Mouse (Mus musculus) frontal cortex, postnatal 36 days (tissue): ENCODE results near the gene Acer1.

Experiments
- DNase-seq, 2 experiments: peaks; one replicate each; pipeline ENCODE4 v3.0.0; 2022; ENCODE audit warnings: low spot score in 2 of 2

Acer1 gene

DNA sequence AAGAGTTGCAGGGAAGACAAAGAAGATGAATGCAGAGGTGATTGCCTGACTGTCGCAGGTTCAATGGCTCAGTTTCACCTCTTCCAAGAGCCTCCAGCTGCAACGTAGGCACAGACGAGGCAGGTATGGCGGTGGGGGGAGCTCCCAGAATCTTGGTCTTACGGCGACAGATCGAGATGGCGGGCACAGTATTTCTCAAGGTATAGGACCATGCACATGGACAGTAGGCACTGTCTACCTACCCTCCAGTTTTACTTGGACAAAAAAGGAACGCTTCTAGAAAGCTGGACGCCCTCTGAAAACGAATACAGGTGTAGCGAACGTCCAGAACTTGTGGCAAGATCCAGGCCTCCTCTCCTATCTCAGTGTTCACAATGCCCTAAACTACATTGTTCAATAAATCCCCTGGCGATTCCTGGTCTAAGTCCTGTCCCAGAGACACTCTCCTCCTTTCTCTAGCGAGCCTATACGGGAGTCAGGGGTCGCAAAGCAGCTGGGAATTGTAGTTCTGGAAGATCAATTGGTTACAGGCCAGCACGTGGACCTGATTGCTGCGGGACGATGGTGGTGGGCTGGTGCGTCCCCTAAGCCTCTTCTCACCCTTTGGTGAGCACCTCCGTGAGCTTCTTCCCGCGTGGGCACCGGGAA, 7.7 kb upstream of the Acer1 start:
- DNase-seq, result peak in 1 of 2 experiments; percentile 86

DNA sequence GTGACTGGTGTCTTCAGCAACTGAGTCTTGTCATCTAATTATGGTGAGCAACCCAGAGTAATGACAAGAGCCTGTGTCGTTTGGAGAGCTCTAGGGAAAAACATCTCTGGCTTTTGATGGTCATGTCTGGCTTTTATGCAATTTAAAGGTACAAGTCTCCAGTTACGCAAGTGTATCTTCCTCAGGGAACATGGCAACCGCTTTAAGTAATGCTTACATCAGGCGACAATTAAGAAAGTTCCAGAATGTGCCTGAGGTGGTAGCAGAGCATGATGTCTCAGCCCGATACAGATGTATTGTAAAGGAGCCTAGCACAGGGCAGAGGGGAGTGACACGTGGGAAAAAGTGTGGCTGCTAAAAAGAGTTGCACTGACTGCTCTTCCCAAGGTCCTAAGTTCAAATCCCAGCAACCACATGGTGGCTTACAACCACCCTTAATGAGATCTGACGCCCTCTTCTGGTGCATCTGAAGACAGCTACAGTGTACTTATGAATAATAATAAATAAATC, 7.0 kb upstream of the Acer1 start:
- DNase-seq, result no peak

DNA sequence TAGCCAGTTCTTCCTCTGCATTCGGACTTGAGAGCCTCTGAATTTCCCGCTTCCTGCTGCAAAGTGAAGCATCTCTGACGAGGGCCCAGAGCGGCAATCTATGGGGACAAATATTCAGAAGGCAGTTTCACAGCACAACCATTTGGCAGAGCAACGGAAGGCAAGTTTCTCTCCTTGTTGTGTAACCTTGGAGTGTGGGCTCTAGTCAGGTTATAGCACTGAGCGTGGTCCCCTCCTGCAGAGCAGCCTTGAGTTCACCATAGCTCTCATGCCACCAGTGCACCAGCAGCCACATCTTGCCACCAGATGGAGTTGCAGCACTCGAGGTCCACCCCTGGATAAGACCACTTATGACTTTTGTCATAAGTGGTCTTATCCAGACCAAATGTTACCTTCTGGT, 6.5 kb upstream of the Acer1 start:
- DNase-seq, result no peak

DNA sequence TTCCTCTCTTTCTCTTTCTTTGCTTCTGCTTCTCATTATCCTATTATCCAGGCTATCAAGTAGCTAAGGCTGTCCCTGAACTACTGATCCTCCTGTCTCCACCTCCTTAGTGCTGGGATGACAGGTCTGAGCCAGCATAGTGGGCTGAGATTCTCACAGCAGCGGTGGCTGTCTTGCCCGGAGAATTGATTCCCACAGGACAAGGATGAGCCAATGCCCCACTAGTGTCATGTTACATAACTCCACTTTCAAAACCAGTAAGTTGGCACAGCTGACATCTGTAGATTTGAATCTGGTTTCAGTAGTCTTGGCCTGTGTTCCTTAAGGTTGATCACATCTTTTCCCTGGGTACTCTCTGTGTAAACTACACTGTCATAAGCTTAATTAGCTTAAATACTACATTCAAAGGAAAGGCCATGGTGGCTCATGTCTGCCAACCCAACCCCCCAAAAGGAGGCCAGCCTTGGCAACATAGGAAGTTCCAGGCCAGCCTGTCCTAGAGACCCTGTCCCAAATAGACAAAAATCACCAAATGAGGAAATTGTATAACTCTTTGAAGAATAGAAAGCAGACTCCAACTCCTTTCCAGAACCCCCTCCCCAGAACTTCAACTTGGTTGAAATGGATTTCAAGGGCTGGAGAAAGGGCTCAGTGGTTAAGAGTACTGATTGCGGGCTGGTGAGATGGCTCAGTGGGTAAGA, 4.3 kb upstream of the Acer1 start:
- no peak for DNase-seq

DNA sequence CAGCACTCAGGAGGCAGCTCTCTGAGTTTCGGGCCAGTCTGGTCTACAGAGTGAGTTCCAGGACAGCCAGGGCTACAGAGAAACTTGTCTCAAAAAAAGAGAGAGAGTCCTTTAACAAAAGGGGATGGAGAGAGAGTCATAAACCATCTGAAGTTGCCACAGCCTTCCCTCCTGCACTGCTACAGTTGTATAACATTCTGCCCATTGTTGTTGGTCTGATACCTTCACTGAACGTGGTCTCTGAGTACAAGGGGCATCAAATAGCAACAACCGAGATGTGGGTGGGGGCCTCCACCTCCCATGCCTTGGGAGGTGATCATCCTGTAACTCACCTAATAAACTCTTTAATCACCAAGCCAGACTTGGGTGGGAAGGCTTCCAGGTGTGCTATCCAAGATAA, 3.7 kb upstream of the Acer1 start:
- DNase-seq, result no peak

DNA sequence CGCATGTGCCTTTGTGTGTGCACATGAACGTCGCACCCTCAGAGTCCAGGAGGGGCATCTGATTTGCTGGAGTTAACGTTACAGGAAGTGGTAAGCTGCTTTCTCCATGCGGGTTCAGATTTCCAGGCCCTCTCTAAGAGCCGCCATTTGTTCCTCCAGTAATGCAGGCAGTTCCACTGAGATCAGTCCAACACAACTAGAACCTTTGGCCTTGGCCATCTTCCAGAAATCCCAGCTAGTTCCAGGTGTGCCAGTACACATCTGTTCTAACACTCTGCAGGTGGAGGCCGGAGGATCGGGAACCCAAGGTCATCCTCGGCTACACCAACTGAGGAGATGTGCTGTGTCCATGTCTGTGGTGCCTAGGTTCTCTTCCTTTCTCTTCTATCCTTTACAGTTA, 3.0 kb upstream of the Acer1 start:
- no peak for DNase-seq

DNA sequence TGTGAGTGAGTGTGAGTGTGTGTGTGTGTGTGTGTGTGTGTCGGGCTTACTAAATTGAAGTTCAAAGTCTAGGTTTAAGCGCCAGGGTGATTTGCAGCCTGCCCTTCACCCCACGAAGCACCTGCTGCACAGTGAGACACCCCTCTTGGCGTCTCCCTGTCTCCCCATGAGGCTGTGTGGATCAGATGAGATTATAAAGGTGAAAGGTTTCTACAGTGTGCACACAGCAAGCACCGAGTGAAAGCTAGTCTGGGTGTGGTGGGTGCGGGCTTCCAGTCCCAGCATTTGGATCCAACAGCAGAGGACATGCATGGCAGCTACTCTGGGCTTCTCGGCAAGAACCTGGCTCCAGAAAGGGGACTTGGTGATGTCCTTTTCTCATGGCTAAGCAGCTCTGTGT, 877 bp downstream of the Acer1 start:
- no peak for DNase-seq

DNA sequence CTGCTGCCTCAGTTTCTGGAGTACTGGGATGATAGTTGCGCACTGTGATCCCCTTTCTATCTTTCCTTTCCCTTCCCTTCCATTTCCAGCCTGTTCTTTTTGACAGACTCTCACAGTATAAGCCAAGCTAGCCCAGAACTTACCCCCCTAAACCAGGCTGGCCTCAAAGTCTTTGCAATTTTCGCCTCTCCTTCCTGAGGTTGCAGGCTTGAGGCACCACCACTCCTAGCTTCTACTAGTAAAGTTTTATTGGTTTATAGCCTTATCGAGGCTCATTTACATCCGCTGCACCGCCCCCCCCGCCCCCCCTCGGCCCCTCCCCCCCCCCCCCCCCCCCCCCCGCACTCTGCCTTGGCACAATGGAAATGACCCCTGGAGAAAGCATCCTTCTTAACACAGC, 2.4 kb downstream of the Acer1 start:
- DNase-seq, result no peak

DNA sequence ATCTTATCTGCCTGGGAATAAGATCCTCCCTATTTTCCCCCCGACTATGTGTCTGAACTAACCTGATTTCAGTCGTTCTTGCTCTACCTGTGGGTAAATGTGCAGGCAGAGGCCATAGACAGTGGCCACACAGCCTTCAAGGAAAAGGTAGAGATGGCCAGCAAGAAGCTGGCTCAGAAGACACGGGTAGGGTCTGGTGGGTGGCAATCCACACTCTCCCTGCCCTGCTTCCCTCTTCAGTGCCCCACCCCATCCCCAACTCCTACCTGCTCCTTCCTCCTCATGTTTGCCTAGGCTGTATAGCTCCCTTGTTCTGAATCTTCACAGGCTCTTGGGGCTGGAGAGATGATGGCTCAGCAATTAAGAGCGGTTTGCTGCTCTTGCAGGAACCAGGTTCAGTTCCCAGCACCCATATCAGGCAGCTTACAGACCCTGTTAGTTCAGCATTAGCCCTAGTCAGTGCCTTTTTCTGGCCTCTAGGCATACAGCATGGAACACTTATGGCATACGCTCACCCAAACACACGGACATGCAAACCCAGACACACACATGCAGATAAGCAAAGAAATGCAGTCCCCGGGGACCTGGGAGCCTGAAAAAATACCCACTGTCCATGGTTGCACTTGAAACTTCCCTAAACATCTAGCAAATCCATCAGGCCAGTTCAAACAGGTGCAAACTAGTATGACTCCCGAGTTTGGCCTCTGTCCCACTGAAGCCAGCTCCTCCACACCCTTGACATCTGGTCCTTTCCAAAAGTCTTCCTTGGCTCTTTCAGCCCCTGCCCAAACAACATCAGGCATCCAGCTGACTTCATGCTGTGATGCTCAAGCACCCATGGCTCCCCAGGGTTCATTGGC, 5.2 kb downstream of the Acer1 start:
- DNase-seq, result no peak

DNA sequence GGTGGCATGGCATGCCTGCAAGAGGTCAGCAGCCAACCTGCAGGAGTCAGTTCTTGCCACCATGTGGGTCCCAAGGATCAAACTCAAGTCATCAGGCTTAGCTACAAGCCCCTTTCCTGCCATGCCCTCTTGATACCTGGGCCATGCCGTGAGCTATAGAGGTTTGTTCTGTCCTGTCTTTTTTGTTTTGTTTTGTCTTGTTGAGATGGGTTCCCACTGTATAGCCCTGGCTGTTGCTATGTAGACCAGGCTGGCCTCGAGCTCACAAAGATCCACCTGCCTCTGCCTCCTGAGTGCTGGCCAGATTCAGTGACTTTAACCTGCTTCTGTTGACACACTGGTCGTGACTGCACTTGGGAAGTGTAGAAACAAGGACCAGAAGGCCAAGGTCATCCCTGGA, 6.5 kb downstream of the Acer1 start:
- no peak for DNase-seq

DNA sequence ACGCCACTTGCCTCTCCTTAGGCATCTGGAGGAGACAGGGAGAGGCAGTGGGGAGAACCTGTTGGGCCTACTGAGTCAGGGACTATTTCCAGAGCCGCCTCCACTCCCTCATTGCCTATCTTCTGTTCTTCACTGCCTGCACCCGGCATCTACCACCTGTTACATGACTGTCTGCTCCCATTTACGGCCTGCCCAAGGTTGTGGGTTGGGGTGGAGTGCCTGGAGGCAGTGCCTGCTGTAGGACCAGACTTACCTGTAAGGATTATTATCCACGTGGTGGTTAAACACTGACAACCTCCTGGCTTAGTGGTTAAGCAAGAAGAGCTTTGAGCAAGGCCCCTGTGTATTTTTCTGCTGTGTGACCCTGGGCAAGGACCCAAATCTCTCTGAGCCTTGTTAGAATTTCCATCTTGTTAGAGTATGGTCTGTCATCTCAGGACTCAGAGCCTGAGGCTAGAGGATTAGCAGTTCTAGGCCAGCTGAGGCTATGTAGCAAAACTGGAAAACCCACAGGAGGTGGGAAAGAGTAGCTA, 7.2 kb downstream of the Acer1 start:
- DNase-seq, result no peak

DNA sequence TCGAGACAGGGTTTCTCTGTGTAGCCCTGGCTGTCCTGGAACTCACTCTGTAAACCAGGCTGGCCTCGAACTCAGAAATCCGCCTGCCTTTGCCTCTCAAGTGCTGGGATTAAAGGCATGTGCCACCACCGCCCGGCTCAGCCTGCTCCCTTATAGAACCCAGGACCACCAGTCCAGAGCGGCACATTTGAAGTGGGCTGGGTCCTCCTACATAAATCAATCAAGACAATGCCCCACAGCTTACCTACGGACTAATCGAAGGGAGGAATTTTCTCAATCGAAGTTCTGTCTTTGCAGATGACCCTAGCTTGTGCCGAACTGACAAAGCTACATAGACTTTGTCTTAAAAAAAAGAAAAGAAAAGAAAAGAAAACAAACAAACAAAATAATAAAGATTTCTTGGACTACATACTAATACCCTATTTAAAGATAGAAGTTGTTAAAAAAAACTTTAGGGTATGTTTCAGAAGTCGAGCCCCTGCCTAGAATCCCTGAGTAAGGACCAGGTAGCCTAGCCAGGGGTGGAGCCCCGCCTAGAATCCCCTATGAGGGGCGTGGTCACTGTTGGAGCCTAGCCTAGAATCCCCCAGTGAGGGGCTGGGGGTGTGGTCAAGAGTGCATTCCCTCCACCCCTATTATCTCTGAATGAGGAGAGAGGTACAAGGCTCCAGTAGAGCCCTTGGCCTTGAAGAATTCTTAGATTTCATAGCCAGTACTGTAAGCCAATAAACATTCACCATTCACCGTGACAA, 7.8 kb downstream of the Acer1 start:
- DNase-seq, result no peak

DNA sequence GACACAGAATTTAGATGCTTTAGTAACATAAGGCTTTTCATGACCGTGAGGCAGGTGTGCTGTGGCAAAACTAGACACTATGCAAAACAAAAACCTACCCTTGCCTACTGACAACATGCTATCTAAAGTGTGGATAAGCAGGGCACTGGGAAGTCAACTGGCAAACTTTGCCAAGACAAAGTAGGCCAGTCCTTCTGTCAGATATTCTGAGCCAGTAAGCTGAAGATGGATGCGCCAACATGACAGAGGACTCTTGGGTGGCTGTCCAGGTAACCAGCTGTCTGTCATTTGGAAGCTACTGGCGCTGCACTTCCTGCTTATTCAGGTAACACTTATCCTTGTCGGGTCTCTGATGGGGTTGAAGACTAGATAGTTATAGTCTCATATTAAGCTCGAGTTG, 11.8 kb downstream of the Acer1 start:
- no peak for DNase-seq

DNA sequence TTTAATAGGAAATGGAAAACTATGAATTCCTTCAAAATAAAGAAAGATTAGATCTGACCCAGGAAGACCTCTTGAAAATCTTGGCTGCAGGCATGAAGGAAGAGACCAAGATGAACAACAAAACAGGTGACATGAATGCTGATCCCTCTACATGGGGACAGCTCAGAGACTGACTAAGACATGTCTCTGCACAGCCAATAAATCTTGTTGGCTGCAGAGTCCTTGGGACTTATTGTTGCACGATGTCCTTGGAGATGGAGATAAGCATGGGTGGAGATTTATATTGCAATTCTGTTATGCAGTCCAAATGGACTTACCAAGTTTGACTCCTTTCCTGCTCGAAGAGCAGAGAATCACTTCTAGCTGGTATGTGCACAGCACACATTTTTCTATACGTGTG, 12.6 kb downstream of the Acer1 start:
- no peak for DNase-seq

DNA sequence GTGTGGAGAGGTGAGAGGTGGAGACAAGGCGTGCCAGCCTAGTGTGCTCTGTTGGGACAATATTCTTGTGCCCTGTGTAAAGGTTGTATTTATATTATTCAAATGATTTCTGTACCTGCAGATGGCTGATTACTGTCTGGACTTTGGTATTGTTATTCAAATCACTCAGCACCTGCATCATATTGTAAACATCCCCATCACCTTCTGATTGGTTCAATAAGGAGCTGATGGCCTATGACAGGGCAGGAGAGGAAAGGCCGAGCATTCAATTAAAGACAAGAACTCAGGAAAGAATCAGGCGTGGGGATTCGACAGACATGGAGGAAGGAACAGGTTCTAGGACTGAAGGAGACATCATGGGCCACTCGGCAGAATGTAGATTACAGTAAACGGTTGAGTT, 18.3 kb downstream of the Acer1 start:
- DNase-seq, result no peak

DNA sequence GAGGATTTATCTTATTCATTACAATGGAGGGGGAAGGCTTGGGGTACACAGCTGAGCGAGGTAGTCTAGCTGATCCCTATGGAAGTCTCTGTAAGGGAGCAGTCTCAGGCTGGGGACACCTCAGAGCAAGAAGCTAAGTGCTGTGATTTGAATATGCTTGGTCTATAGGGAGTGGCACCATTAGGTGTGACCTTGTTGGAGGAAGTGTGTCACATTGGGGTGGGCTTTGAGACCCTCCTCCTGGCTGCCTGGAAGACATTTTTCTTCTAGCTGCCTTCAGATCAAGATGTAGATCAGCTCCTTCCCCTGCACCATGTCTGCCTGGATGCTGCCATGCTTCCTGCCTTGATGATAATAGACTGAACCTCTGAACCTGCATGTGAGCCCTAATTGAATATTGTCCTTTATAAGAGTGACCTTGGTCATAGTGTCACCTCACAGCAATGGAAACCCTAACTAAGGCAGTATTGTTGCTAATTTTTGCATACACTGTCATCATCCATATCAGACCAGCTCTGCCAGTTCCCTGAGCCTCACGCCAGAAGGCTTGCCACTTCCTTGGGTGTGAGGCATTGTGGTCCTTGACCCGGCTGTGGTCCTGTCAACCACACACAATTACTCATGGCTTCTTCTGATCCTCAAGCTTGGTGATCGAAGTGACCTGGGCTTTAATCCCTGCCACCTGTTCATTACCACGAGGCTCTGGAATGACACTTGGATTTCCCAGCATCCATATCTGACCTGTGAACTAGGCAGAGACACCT, 19.1 kb downstream of the Acer1 start:
- no peak for DNase-seq

DNA sequence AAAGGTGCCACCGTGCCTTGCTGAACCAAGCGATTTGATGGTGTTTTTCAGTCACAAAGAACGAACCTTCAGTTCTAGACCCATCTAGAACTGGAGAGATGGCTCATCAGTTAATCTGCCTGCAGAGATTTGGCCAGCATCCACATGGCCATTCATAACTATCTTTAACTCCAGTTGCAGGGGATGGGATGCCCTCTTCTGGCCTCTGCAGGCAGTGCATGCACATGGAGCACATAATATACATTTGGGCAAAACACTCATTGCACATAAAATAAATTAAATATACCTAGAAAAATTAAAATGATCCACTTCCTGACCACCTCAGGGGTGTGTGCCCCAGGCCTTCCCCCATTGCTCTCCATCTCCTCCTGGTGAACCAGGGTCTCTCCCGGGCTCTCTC, 20.0 kb downstream of the Acer1 start:
- no peak for DNase-seq

DNA sequence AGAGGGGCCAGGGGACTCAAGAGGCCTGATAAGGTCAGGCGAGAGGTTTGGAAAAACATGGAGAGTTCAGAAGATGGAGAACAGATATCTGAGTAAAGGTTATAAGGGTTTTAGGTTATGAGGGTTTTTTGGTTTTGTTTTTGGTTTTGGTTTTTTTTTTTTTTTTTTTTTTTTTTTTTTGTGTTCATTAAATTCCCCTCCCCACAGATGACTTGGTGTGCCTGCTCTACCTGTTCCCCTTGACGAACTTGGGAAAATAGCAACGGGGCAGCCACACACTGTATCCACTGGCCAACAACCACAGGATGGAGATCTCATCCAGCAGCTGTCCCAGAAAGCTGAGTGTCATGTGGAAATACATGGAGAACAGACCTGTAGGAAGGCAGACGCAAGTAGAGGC, 23.3 kb downstream of the Acer1 start:
- no peak for DNase-seq

DNA sequence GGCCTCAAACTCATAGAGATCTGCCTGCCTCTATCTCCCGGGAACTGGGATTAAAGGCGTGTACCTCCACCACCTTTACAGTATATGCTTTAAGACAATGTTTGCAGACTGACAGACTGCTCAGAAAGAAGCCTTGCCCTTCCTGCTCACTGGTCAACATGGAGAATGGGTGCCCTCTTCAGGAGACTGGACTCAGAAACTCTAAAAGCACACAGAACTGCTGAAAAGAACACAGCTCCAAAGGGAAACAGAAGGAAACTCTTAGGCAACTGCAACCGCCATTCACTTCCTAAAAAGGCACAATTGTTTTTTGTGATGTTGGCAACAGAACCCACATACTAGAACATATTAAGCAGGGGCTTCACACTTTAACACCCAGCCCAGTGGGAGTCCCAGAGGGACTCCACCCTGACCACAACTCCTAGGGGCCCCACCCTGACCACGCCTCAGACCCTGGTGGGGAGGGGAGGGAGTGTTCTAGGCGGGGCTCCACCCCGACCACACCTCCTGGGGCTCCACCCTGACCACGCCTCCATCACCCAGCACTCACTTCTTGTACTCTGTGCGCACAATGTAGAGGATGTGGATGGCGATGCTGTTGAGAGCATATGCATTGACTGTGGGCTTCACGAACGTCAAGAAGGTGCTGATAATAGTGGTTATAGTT, 24.0 kb downstream of the Acer1 start:
- DNase-seq, result no peak

DNA sequence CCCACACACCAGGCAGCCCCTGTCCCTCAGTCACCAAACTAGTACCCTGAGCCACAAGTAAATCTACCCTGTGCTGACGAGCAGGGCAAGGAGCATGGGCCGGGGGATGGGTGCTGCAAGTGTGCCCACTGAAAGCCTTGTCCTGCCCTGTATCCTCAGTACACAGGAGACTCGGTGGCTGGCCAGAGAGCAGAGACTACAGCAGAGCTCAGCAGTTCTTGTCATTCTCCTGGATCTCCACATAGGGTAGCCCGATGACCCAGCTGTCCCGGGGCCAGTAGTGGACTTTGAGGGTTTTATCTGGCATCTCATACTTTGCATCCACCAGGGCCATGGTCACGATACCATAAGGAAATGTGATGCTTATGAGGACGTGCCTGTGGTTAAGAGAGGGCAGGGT, 27.1 kb downstream of the Acer1 start:
- no peak for DNase-seq
